Mouse (Mus musculus): ENCODE measurements at regions not wholly inside any gene's neighbourhood (a gene's known extent, or its start where the extent isn't known, plus 50 kb on each side); places are given as distances from the start of the nearest gene placed in this dataset.
A peak's percentile ranks its signal among the peaks of the same experiment; 100 is the strongest.

- intact Hi-C loops (cut with DNase I) = no loop called here
Observed at GRCm38 (mm10) chr8:6388651-6389050, 1283.5 kb upstream of the Slc10a2 start.

DNA sequence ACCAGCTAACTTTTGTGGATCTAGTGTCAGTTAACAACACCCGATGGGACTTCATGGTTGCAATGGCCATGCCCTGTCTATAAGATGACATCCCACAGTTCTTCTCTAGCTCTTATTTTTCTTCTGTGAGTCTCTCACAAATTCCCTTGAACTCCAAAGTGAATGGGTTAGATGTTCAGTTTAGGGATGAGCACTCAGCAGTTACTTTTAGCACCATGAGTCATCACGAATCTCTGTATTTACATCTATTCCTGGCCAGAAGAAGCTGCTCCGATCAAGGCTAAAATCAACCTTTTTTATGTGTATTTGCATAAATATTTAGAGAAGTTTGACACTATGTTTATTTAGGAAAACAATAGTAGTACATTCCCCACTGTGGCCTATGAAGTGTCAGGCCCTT lies 1269.6 kb upstream of the Slc10a2 start:
- intact Hi-C loops (cut with DNase I) = no loop called here
- DNase-seq (ENCODE audit: low spot score in 2 of 2) = no peak

More at GRCm38 (mm10) chr8:6388651-6389050, 1283.5 kb upstream of the Slc10a2 start:
- peak; percentile 10 to 31 for DNase-seq (ENCODE audit: low spot score in 2 of 2)

DNA sequence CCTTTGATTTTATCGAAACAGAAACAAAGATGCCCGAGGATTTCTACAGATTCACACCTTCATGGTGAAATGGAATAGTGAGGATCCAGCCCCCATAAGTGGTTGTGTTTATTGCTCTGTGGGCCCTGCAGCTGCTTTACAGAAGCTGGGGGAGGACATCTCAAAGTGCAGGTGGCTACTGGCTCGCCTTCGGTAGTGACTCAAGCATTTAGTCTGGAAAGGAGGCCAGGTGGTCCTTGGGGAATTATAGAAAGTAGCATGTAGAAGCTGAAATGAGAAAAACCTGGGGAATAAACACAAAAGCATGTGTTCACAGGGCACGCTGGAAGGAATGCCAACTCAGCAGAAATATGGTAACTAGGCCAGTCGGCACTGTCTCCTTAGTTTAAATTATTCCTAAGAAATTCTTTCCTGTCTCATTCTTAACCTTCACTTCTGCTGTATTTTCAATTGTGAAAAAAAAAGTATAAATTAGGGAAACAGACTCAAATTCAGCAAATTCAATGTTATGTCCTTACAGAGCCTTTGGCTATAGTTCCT lies 1256.3 kb upstream of the Slc10a2 start:
- DNase-seq (ENCODE audit: low spot score in 2 of 2) = no peak
- intact Hi-C loops (cut with DNase I) = no loop called here

DNA sequence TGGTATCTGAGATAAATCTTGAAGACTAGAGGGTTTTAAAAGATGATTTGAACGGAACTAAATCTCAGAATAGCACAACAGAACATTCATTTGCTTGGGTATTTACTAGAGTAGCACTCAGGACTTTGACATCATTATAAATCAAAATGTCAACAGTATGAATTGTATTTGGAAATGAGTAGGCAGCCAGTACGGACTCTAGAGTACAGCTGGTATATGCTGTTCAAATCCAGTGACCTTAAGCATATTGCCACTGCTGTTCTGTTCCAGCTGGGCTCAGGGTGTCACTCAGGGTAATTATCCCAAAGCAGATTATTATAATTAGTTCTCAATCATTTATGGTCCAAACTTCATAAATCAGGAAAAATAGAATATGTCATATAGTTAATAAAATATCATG lies 1252.7 kb upstream of the Slc10a2 start:
- intact Hi-C loops (cut with DNase I) = no loop called here
- DNase-seq (ENCODE audit: low spot score in 2 of 2) = no peak

DNA sequence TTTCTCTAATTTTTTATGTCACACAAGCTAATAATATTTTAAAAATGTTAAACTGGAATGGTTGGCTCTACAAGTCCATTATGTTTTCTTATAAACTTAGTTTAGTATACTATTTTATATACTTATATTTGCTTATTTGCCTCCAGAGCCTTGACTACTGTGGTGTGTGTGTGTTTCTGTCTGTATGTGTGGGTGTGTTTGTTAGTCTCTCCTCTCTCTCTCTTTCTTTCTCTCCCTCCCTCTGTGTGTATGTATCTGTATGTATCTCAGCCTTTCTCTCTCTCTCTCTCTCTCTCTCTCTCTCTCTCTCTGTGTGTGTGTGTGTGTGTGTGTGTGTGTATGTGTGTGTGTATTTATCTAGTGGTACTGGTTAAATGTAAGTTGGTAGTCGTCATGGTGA lies 1245.3 kb upstream of the Slc10a2 start:
- intact Hi-C loops (cut with DNase I) = no loop called here

GRCm38 (mm10) chr8:6350052-6350451 lies 1244.9 kb upstream of the Slc10a2 start:
- DNase-seq (ENCODE audit: low spot score in 2 of 2) = no peak
- intact Hi-C loops (cut with DNase I) = no loop called here

More for the DNA sequence above, 1245.3 kb upstream of the Slc10a2 start:
- DNase-seq (ENCODE audit: low spot score in 2 of 2) = no peak

DNA sequence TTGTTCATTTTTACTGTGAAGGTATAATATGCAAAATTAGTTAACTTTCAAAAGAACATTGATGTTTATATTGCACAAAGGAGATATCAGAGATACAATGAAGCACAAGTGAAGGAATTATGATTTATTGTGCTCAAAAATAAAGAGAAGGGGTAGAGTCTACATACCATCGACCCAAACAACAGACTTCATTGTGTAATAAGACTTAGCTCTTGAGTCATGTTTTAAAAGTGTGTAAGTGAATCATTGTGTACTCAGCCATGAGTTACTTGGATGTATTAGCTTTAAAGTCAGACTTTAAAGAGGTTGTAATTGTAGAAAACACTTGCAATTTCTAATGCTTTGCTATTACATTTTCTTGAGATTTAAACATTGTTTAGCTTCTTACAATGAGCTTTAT lies 1240.6 kb upstream of the Slc10a2 start:
- DNase-seq (ENCODE audit: low spot score in 2 of 2) = no peak
- intact Hi-C loops (cut with DNase I) = no loop called here

DNA sequence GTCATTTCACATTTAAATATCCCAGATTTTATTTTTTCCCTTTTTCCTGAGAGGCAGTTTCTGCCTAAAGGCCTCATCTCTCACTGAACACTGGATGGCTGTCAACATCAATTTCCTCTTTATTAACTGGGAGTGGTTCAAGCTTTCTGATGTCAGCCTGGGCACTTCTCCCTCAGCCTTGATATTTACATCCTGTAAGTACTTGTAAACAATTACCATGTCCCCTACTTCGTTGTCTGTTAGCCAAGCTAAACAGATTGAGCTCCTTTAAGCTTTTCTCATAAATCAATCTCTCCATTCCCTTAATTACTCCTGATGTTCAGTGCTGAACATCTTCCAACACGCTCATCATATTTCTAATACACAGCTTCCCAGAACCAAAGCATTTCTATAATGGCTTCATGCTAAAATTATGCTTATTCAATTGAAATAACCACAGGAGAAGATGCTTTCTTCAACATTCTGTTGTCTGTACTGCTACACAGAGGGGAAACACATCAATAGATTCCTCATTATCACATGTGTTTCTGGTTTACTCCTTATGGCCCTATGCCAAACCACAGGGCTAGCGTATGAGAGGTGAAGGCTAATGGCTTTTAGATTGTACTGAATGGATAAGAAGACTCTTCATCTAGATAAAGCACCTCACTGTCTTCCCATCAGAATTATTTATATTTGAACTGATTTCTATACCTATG lies 1235.2 kb upstream of the Slc10a2 start:
- no peak for DNase-seq (ENCODE audit: low spot score in 2 of 2)
- intact Hi-C loops (cut with DNase I) = no loop called here

DNA sequence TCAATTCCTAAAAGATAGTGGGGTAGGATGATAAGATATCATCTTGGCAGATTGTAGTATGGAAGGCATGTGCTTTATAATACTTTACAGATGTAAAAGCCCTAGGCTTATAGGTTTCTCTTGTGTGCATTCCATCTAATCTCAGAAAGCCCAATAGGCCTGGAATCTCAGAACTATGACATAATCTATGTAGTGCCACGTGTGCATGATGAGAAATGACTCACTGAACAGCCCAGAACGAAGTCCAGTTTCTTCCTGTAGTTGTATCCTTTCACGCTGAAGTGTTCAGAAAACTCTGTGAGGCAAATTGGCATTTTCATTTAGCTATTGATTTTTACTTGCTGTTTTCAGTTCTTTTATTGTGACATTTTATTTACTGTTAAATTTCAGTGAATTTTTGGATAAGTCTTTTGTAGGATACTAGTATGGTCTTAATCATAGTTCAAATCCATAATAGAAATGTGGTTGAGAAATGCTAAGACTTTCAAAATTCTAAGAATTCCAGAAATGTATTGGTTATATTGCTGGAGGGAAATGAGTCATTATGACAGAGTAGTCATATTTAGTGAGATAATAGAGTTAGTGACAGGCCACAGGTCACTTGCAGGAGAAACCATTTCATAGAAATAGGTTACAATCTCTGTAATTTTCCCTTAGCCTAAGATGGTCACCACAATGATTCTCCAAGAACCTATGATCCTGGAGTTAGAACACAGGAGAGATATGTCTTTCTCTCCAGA lies 1229.3 kb upstream of the Slc10a2 start:
- intact Hi-C loops (cut with DNase I) = no loop called here
- DNase-seq (ENCODE audit: low spot score in 2 of 2) = no peak

GRCm38 (mm10) chr8:6321346-6321745 lies 1216.2 kb upstream of the Slc10a2 start:
- no peak for DNase-seq (ENCODE audit: low spot score in 2 of 2)
- intact Hi-C loops (cut with DNase I) = no loop called here

GRCm38 (mm10) chr8:6315162-6315845 lies 1210.2 kb upstream of the Slc10a2 start:
- no peak for DNase-seq (ENCODE audit: low spot score in 2 of 2)
- intact Hi-C loops (cut with DNase I) = no loop called here

DNA sequence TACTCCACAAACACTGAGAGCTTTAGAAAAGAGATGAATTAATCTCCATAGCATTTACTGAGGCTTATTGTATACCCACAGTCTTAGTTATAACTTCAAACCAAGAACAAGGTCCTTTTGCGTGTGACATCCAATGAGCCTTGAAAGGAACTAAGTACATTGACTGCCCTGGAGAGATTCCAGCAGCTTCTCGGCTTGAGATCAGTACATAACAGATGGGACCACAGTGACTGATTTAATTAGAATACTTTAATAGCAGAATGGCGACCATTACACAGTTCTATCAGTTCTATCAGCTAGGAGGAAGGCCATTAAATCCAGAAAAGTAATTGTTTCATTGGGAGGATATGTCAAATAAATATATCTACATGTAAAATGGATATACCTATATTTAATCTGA lies 1183.7 kb upstream of the Slc10a2 start:
- intact Hi-C loops (cut with DNase I) = no loop called here
- no peak for DNase-seq (ENCODE audit: low spot score in 2 of 2)

DNA sequence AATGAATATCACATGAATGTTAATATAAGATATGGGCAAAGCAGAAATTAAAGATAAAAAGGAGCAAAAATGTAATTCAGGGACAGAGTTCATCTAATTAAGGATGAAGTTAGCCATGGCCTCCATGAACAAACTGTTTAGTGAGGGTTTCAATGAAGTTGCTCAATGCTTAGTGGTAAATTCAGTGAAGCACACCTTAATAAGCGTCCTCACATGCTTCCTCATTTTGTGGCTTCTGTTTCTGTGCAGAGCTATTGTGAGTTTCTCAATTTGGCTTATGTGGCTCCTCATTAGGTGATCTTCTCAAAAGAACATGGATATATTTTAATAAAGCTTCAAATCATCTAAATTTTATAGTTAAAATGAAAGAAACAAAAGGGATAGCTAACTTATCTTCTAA lies 1174.8 kb upstream of the Slc10a2 start:
- intact Hi-C loops (cut with DNase I) = no loop called here
- no peak for DNase-seq (ENCODE audit: low spot score in 2 of 2)
